Mouse (Mus musculus) cerebellum, adult 2 months (tissue): ENCODE results near the gene Enpep.

Experiments used
- CTCF ChIP-seq: fragments of 200-500 bp; IDR thresholded peaks from 2 replicates; pipeline ENCODE4 v1.5.1; 2011; ENCODE audit warnings: low read depth, mild to moderate bottlenecking, control low read depth, low read length, moderate library complexity, borderline replicate concordance; ENCODE audit not compliant: insufficient read depth
- POLR2A ChIP-seq: fragments of 200-500 bp; IDR thresholded peaks from 2 replicates; pipeline ENCODE4 v1.6.1; 2011; ENCODE audit warnings: low read length, control low read depth, borderline replicate concordance; ENCODE audit not compliant: insufficient read depth

DNA sequence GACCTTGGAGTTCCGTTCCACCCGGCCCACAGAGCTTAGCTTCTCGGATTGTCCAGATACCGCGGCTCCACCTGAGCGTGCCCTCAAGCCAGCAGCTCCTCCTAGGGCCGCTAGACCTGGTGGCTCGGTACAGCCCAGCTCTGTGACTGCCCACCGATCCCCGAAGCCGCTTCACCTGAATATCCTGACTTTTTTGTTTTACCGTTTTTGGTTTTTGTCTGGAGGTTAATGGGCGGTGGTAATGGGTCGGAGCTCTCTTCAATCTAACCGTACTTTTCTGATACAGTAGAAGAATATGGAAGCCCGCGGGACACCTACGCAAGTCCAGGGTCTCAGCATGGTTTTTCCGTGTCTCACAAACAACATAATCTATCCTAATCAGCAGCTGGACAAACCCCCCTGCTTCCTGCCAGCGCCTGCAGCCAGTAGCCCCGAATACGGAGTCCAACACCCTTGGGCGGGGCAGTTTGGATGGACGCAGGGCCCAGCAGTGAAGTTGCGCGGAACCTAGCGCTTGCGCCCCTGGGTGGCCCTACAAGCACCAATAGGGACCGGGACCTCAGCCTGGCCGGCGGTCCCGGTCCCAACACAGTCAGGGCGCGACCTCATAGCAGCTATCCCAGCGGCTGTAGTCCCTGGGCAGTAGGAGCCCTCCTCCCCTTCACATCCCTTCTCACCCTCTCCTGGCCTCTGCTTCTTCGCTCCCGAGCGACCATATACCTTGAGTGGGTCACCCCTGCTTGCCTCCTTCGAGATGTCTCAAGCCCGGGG is 107.5 kb downstream of the Enpep start:
- TF ChIP-seq CTCF (no peak), POLR2A (no peak)
